Mouse (Mus musculus): ENCODE measurements at regions not wholly inside any gene's neighbourhood (a gene's known extent, or its start where the extent isn't known, plus 50 kb on each side); places are given as distances from the start of the nearest gene placed in this dataset.

- H3K4me2 ChIP-seq (ENCODE audit: low read depth, low read length), result no peak overlapping the region
- ATAC-seq (ENCODE audit: insufficient read depth, low FRiP score), result no peak
- H3K9me3 ChIP-seq (replicated peaks; ENCODE audit: control insufficient read depth, low read length), result no peaks in the 10 kb centered on the region
- peaks cover 5% of the 10 kb centered on the region for H3K4me1 ChIP-seq (ENCODE audit: control insufficient read depth, insufficient read depth, low read length)
- H3K27me3 ChIP-seq (ENCODE audit: control insufficient read depth, insufficient read depth, low read length), result no peaks in the 10 kb centered on the region
- no peaks in the 10 kb centered on the region for H3K36me3 ChIP-seq (ENCODE audit: control insufficient read depth, insufficient read depth, low read length)
- H3K27ac ChIP-seq (ENCODE audit: low read length), result no peak overlapping the region
- H3K4me3 ChIP-seq (replicated peaks; ENCODE audit: low read length), result no peak overlapping the region
- H3K9ac ChIP-seq (ENCODE audit: low read length), result no peak overlapping the region
These were observed 454.0 kb downstream of the Pik3r1 start for GRCm38 (mm10) chr13:101314040-101314439.

GRCm38 (mm10) chr13:101311634-101312314 is 456.2 kb downstream of the Pik3r1 start:
- no peak overlapping the region for H3K4me2 ChIP-seq (ENCODE audit: low read depth, low read length)
- peak; percentile 82; the same call in 1 of the 2 replicates for ATAC-seq (ENCODE audit: insufficient read depth, low FRiP score)
- H3K4me3 ChIP-seq (replicated peaks; ENCODE audit: low read length), result no peak overlapping the region
- peaks cover 5% of the 10 kb centered on the region for H3K4me1 ChIP-seq (ENCODE audit: control insufficient read depth, insufficient read depth, low read length)
- H3K27ac ChIP-seq (ENCODE audit: low read length), result no peak overlapping the region
- WGBS, result 51% methylated on average over 3 of the region's 3 CpGs
- H3K36me3 ChIP-seq (ENCODE audit: control insufficient read depth, insufficient read depth, low read length), result no peaks in the 10 kb centered on the region
- no peaks in the 10 kb centered on the region for H3K27me3 ChIP-seq (ENCODE audit: control insufficient read depth, insufficient read depth, low read length)
- H3K9ac ChIP-seq (ENCODE audit: low read length), result no peak overlapping the region
- no peaks in the 10 kb centered on the region for H3K9me3 ChIP-seq (replicated peaks; ENCODE audit: control insufficient read depth, low read length)

- no peak overlapping the region for H3K27ac ChIP-seq (ENCODE audit: low read length)
- 83% methylated on average over 5 of the region's 5 CpGs for WGBS
- H3K9me3 ChIP-seq (replicated peaks; ENCODE audit: control insufficient read depth, low read length), result no peaks in the 10 kb centered on the region
- peaks cover 7% of the 10 kb centered on the region for H3K4me1 ChIP-seq (ENCODE audit: control insufficient read depth, insufficient read depth, low read length)
- no peak for ATAC-seq (ENCODE audit: insufficient read depth, low FRiP score)
- no peaks in the 10 kb centered on the region for H3K36me3 ChIP-seq (ENCODE audit: control insufficient read depth, insufficient read depth, low read length)
- H3K27me3 ChIP-seq (ENCODE audit: control insufficient read depth, insufficient read depth, low read length), result no peaks in the 10 kb centered on the region
- H3K4me2 ChIP-seq (ENCODE audit: low read depth, low read length), result no peak overlapping the region
- H3K4me3 ChIP-seq (replicated peaks; ENCODE audit: low read length), result no peak overlapping the region
- H3K9ac ChIP-seq (ENCODE audit: low read length), result no peak overlapping the region
These were observed 459.3 kb downstream of the Pik3r1 start for GRCm38 (mm10) chr13:101308724-101309123.

GRCm38 (mm10) chr13:101305695-101306413 is 462.2 kb downstream of the Pik3r1 start:
- H3K27ac ChIP-seq (ENCODE audit: low read length), result peak overlapping the region; percentile 36; the same call in 1 of the 2 replicates
- H3K36me3 ChIP-seq (ENCODE audit: control insufficient read depth, insufficient read depth, low read length), result no peaks in the 10 kb centered on the region
- no peaks in the 10 kb centered on the region for H3K27me3 ChIP-seq (ENCODE audit: control insufficient read depth, insufficient read depth, low read length)
- no peaks in the 10 kb centered on the region for H3K9me3 ChIP-seq (replicated peaks; ENCODE audit: control insufficient read depth, low read length)
- no peak for ATAC-seq (ENCODE audit: insufficient read depth, low FRiP score)
- WGBS, result 59% methylated on average over 11 of the region's 11 CpGs
- H3K9ac ChIP-seq (ENCODE audit: low read length), result no peak overlapping the region
- H3K4me1 ChIP-seq (ENCODE audit: control insufficient read depth, insufficient read depth, low read length), result 0 out of 2 replicates have a peak, but pooled peaks cover 2% of the 10 kb centered on the region
- H3K4me2 ChIP-seq (ENCODE audit: low read depth, low read length), result no peak overlapping the region
- H3K4me3 ChIP-seq (replicated peaks; ENCODE audit: low read length), result no peak overlapping the region

GRCm38 (mm10) chr13:101305063-101305462 is 463.0 kb downstream of the Pik3r1 start:
- Histone ChIP-seq H3K4me3 (replicated peaks; ENCODE audit: low read length) (no peak overlapping the region), H3K27ac (ENCODE audit: low read length) (peak overlapping the region; percentile 36; the same call in 1 of the 2 replicates), H3K36me3 (ENCODE audit: control insufficient read depth, insufficient read depth, low read length) (no peaks in the 10 kb centered on the region), H3K4me1 (ENCODE audit: control insufficient read depth, insufficient read depth, low read length) (0 out of 2 replicates have a peak, but pooled peaks cover 2% of the 10 kb centered on the region), H3K9ac (ENCODE audit: low read length) (no peak overlapping the region), H3K4me2 (ENCODE audit: low read depth, low read length) (no peak overlapping the region), H3K9me3 (replicated peaks; ENCODE audit: control insufficient read depth, low read length) (no peaks in the 10 kb centered on the region), H3K27me3 (ENCODE audit: control insufficient read depth, insufficient read depth, low read length) (no peaks in the 10 kb centered on the region)
- 48% methylated on average over 6 of the region's 6 CpGs for WGBS
- ATAC-seq (ENCODE audit: insufficient read depth, low FRiP score), result no peak

GRCm38 (mm10) chr13:101301361-101301760 is 466.7 kb downstream of the Pik3r1 start:
- Histone ChIP-seq H3K9me3 (replicated peaks; ENCODE audit: control insufficient read depth, low read length) (no peaks in the 10 kb centered on the region), H3K36me3 (ENCODE audit: control insufficient read depth, insufficient read depth, low read length) (no peaks in the 10 kb centered on the region), H3K9ac (ENCODE audit: low read length) (no peak overlapping the region), H3K4me3 (replicated peaks; ENCODE audit: low read length) (no peak overlapping the region), H3K27ac (ENCODE audit: low read length) (no peak overlapping the region; the same call in 1 of the 2 replicates), H3K27me3 (ENCODE audit: control insufficient read depth, insufficient read depth, low read length) (no peaks in the 10 kb centered on the region), H3K4me2 (ENCODE audit: low read depth, low read length) (no peak overlapping the region), H3K4me1 (ENCODE audit: control insufficient read depth, insufficient read depth, low read length) (0 out of 2 replicates have a peak, but pooled peaks cover 2% of the 10 kb centered on the region)
- 59% methylated on average over 2 of the region's 2 CpGs for WGBS
- no peak for ATAC-seq (ENCODE audit: insufficient read depth, low FRiP score)

GRCm38 (mm10) chr13:101289407-101289806 is 456.2 kb upstream of the Slc30a5 start:
- Histone ChIP-seq H3K4me1 (ENCODE audit: control insufficient read depth, insufficient read depth, low read length) (no peaks in the 10 kb centered on the region), H3K4me2 (ENCODE audit: low read depth, low read length) (no peak overlapping the region), H3K9me3 (replicated peaks; ENCODE audit: control insufficient read depth, low read length) (no peaks in the 10 kb centered on the region), H3K9ac (ENCODE audit: low read length) (no peak overlapping the region), H3K27ac (ENCODE audit: low read length) (no peak overlapping the region), H3K27me3 (ENCODE audit: control insufficient read depth, insufficient read depth, low read length) (no peaks in the 10 kb centered on the region), H3K4me3 (replicated peaks; ENCODE audit: low read length) (no peak overlapping the region), H3K36me3 (ENCODE audit: control insufficient read depth, insufficient read depth, low read length) (no peaks in the 10 kb centered on the region)
- 90% methylated on average over 4 of the region's 4 CpGs for WGBS
- ATAC-seq (ENCODE audit: insufficient read depth, low FRiP score), result no peak

- H3K9ac ChIP-seq (ENCODE audit: low read length), result no peak overlapping the region
- H3K27me3 ChIP-seq (ENCODE audit: control insufficient read depth, insufficient read depth, low read length), result no peaks in the 10 kb centered on the region
- no peaks in the 10 kb centered on the region for H3K4me1 ChIP-seq (ENCODE audit: control insufficient read depth, insufficient read depth, low read length)
- no peak overlapping the region for H3K4me2 ChIP-seq (ENCODE audit: low read depth, low read length)
- WGBS, result 39% methylated on average over 4 of the region's 4 CpGs
- H3K36me3 ChIP-seq (ENCODE audit: control insufficient read depth, insufficient read depth, low read length), result no peaks in the 10 kb centered on the region
- H3K27ac ChIP-seq (ENCODE audit: low read length), result no peak overlapping the region
- H3K4me3 ChIP-seq (replicated peaks; ENCODE audit: low read length), result no peak overlapping the region
- no peaks in the 10 kb centered on the region for H3K9me3 ChIP-seq (replicated peaks; ENCODE audit: control insufficient read depth, low read length)
- no peak for ATAC-seq (ENCODE audit: insufficient read depth, low FRiP score)
These were observed 453.9 kb upstream of the Slc30a5 start for GRCm38 (mm10) chr13:101287131-101287530.
